Mouse (Mus musculus) hindbrain, embryonic 15.5 days (tissue): ENCODE results near the gene Pgap3. TPM values are rescaled to one million over a fixed set of nuclear protein-coding genes. Genes with fewer than 3 reads are reported as not detected.
A peak's percentile ranks its signal among the peaks of the same experiment; 100 is the strongest.

Source experiments
- ATAC-seq: fragments of 200-750 bp; cut with Nextera tagmentation; 2 replicates; pipeline ENCODE4 v1.8.0; 2017; ENCODE audit warnings: low read depth, moderate number of reproducible peaks, moderate TSS enrichment; ENCODE audit not compliant: low FRiP score
- H3K27ac ChIP-seq: fragments of 300-500 bp; sonication (generic); replicated peaks from 2 replicates; pipeline ENCODE4 v1.5.1; 2015; ENCODE audit warnings: mild to moderate bottlenecking, inconsistent platforms
- H3K27me3 ChIP-seq: fragments of 300-500 bp; sonication (generic); 2 replicates; pipeline ENCODE4 v1.6.1; 2015; ENCODE audit warnings: control low read depth, inconsistent platforms
- H3K36me3 ChIP-seq: fragments of 300-500 bp; sonication (generic); 2 replicates; pipeline ENCODE4 v1.6.1; 2015; ENCODE audit warnings: control low read depth, inconsistent platforms
- H3K4me1 ChIP-seq: fragments of 300-500 bp; sonication (generic); replicated peaks from 2 replicates; pipeline ENCODE4 v1.6.1; 2015; ENCODE audit warnings: control low read depth, inconsistent platforms
- H3K4me2 ChIP-seq: fragments of 300-500 bp; sonication (generic); 2 replicates; pipeline ENCODE4 v1.6.1; 2015; ENCODE audit warnings: moderate library complexity, mild to moderate bottlenecking, inconsistent platforms
- H3K4me3 ChIP-seq: fragments of 300-500 bp; sonication (generic); 2 replicates; pipeline ENCODE4 v1.5.1; 2015; ENCODE audit warnings: mild to moderate bottlenecking, inconsistent platforms
- H3K9ac ChIP-seq: fragments of 300-500 bp; sonication (generic); 2 replicates; pipeline ENCODE4 v1.6.1; 2015; ENCODE audit warnings: inconsistent platforms
- H3K9me3 ChIP-seq: fragments of 300-500 bp; sonication (generic); 2 replicates; pipeline ENCODE4 v1.6.1; 2016; ENCODE audit warnings: control low read depth, inconsistent platforms
- WGBS: fragments of 180-500 bp; shearing (Covaris S2); methylation state at CpG from one replicate; pipeline ENCODE4 v1.1.7; 2015; 5-methylcytosine and 5-hydroxymethylcytosine counted together
- polyA plus RNA-seq: library from polyadenylated mRNA; unstranded; fragments of >200 nt; fragmentation: Nextera tagmentation; extraction: Ambion mirVana; gene quantifications from 2 replicates; pipeline ENCODE4 v1.2.1, GENCODE M21; 2015

The Pgap3 gene
- polyA plus RNA-seq, 1 experiment from 2014 or later: 9.6 TPM

DNA sequence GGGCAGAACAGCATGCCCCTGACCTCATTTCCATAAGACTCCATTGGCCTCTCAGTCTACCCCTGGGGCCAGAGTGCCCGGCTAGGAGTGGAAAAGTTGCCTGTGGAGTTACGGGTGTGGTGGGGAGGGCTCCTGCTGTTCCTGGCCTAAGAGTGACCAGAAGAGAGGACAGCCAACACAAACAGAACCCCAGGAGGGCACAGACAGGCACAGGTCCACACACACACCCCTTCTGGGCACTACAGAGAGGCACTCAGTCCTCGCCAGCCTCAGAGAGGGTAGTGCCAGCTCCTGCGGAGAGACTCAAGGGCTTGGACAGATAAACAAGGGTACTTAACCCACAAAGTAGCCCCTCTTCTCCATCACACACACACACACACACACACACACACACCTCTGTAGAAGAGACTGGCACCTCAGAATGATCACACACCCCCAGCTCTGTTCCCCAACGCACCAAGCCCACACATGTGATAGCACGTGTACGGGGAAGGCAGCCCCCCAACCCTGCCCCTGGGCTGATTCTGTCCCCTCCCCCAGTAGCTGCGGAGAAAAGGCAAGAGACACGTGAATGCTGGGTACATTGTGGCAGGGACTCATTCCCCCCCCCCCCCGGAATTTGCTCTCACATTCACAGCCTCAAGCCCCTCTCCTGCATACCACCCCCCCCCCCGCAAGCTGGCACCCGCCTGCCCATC lies 52.8 kb downstream of the Pgap3 start:
- no peaks in the 10 kb centered on the region for H3K9me3 ChIP-seq
- ATAC-seq: peak; percentile 36; the same call in 1 of the 2 replicates
- no peak overlapping the region for H3K27ac ChIP-seq
- peaks cover 31% of the 10 kb centered on the region for H3K4me1 ChIP-seq
- H3K36me3 ChIP-seq: no peaks in the 10 kb centered on the region
- no peak overlapping the region for H3K9ac ChIP-seq
- H3K27me3 ChIP-seq: peaks cover 76% of the 10 kb centered on the region
- WGBS: 2% methylated on average over 11 of the region's 12 CpGs
- peak overlapping the region; percentile 90 for H3K4me2 ChIP-seq
- peak overlapping the region; percentile 46; the same call in 1 of the 2 replicates for H3K4me3 ChIP-seq

DNA sequence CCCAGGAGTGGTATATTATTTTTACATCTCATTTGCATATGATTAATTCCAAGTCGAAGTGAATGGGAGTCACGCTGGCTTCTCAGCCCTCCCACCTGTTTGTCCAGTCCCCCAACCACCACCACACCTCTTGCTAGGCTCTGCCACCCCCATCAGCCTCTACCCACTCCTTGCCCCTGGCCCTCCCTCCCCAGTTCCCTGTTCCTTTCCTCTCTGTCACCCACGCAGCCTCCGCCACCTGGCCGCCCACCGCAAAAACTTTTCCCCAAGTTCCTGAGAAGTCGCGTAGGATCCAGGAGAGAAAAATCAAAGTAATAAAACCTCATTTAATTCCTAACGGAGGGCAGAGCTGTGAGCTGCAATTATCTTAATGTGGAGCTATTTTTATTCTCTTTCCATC lies 54.1 kb downstream of the Pgap3 start:
- Histone ChIP-seq H3K4me3 (no peak overlapping the region), H3K4me2 (no peak overlapping the region), H3K27ac (no peak overlapping the region), H3K9ac (no peak overlapping the region), H3K27me3 (peaks cover 70% of the 10 kb centered on the region), H3K4me1 (peaks cover 43% of the 10 kb centered on the region), H3K36me3 (no peaks in the 10 kb centered on the region), H3K9me3 (no peaks in the 10 kb centered on the region)
- whole genome bisulfite sequencing: 4% methylated on average over 9 of the region's 9 CpGs
- ATAC-seq: no peak

DNA sequence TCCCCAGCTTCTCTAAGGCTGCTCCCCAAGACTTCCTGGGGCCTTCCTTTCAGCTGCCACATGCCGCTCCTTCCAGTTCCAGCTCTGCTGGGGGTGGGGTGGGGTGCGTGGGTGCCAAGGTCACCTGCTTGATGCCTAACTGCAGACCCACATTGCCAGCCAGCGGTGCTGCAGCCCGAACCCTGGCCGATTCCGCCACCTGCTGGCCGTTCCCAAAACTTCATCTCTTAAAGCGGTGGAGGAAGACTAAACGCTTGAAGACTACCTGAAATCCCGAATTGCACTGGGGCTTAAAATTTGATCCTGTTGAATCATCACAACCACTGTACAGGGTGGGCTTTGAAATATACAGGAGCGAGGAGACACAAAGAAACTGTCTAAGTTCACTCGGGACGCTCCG lies 55.0 kb downstream of the Pgap3 start:
- Histone ChIP-seq H3K4me1 (peaks cover 47% of the 10 kb centered on the region), H3K4me2 (peak overlapping the region; percentile 48), H3K27me3 (peaks cover 67% of the 10 kb centered on the region), H3K4me3 (peak overlapping the region; percentile 13; the same call in 1 of the 2 replicates), H3K9me3 (no peaks in the 10 kb centered on the region), H3K27ac (no peak overlapping the region), H3K36me3 (no peaks in the 10 kb centered on the region), H3K9ac (no peak overlapping the region)
- no peak for ATAC-seq
- WGBS: 0% methylated on average over 14 of the region's 14 CpGs

DNA sequence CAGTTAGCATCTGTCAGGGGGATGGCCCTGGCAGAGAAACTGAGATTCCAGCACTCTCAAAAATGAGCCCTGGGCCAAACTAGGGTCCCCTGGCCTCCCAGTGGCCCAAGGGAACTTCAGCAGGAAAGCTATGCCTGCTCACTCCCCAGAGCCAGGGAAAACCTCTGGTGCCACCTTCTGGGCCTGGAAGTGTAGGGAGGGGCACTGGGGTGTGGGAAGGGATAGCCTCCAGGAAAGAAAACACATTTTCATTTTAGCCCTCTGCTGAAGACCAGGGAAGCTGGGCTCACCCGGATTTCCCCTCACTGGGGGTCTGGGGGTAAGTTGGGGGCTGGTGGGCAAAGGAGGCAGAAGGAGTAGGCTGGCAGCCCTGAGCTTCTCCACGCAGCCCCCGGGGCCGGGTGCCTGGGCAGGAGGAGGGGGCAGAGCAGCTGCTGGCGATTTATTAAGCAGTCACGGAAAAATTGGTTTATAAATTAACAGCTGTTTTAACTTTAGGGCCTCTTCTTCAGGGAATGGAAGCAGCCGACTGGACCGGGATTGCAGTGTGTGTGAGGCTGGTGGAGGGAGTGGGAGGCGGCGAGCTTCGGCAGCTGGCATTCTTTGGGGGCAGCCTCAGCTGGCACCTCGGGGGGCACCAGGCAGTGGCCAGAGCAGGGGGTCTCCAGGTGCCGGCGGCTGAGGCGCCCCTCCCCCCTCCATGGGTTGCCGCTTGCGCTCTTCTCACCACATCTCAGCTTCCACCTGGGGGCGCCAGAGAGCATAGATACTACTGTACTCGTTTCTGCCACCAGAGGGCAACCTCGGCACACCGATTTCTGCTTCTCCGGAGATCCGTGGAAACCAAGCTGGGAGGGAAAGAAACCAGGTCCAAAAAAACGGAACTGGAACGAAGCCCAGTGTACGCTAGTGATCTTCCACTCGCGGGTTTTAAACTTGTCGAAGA lies 58.0 kb downstream of the Pgap3 start:
- Histone ChIP-seq H3K9me3 (no peaks in the 10 kb centered on the region), H3K4me3 (peak overlapping the region; percentile 30), H3K9ac (no peak overlapping the region), H3K4me2 (peak overlapping the region; percentile 56), H3K36me3 (no peaks in the 10 kb centered on the region), H3K27me3 (peaks cover 56% of the 10 kb centered on the region), H3K27ac (0 out of 2 replicates have a peak overlapping the region, but pooled peaks have one; percentile 1), H3K4me1 (peaks cover 49% of the 10 kb centered on the region)
- 1% methylated on average over 29 of the region's 29 CpGs for WGBS
- ATAC-seq: peak; percentile 27; the same call in 1 of the 2 replicates

DNA sequence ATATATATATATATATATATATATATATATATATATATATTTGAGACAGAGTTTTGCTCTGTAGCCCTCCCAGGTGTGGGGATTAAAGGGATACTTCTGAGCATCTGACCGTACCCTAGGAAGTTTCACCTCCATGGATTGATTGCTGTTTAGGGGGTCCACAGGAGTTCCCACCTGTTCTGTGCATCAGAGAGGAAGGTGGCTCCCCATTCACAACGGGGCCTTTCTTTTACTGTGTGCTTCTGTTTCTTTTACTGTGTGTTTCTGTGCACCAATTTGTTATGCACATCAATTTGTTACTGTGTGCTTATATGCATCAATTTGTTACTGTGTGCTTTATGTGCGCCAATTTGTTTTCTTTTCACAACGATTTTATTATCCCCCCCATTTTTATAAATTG lies 59.1 kb downstream of the Pgap3 start:
- 54% methylated on average over 4 of the region's 4 CpGs for WGBS
- no peak for ATAC-seq
- Histone ChIP-seq H3K4me3 (no peak overlapping the region), H3K27ac (no peak overlapping the region), H3K36me3 (no peaks in the 10 kb centered on the region), H3K27me3 (peaks cover 56% of the 10 kb centered on the region), H3K9me3 (no peaks in the 10 kb centered on the region), H3K9ac (no peak overlapping the region), H3K4me2 (no peak overlapping the region), H3K4me1 (peaks cover 48% of the 10 kb centered on the region)

DNA sequence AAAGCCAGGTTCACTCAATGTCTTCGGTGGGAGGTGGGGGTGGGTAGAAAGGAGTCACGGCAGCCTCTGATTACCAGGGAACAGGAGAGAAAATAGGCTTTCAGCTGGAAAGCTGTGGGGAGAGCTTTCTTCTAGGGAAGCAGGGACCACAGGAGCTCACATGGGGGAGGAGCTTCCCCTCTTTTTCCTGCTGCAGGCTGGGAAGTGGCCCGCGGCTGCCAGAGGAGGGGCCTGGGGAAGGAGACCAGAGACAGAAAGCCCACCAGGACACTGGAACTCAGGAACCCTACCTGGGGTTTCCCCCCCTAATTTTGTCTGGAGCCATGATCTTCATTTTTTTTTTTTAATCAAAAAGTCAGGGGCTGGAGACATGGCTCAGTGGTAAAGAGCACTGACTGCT lies 59.7 kb downstream of the Pgap3 start:
- H3K27me3 ChIP-seq: peaks cover 58% of the 10 kb centered on the region

DNA sequence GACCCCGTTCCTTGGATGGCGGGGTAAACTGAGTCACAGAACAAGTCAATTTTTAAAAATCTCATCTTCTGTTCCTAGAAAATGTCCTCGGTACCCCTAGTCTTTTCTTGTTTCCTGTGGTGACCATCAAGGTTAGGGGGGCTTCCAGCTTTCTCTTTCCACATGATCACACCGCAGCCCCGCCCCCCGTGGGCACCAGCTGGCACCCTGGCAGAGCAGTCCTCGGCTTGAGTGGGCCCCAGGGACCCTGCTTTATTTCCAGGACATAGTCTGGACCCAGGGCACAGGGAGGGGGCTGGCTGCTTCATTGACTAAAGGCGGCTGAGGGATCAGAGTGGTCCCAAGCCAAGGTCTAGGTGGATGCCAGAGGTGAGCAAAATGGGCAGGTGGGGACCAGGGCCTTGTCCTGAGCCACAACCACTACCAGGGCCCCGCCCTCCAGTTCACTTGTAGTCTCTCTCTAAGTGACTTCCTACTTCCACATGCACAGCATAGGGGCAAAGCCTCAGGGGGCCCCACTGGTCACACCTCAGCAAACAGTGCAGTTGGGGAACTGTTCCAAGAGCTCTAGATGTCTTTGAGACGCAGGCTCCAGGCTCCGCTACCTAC lies 60.5 kb downstream of the Pgap3 start:
- H3K4me1 ChIP-seq: peaks cover 49% of the 10 kb centered on the region
- no peaks in the 10 kb centered on the region for H3K36me3 ChIP-seq
- H3K9ac ChIP-seq: no peak overlapping the region
- no peaks in the 10 kb centered on the region for H3K9me3 ChIP-seq
- H3K27ac ChIP-seq: peak overlapping the region; percentile 93
- 5% methylated on average over 11 of the region's 11 CpGs for WGBS
- peak overlapping the region; percentile 56 for H3K4me3 ChIP-seq
- ATAC-seq: no peak
- peaks cover 60% of the 10 kb centered on the region for H3K27me3 ChIP-seq
- H3K4me2 ChIP-seq: peak overlapping the region; percentile 98

More for the DNA sequence above, 59.7 kb downstream of the Pgap3 start:
- no peaks in the 10 kb centered on the region for H3K36me3 ChIP-seq
- H3K4me2 ChIP-seq: no peak overlapping the region
- peaks cover 48% of the 10 kb centered on the region for H3K4me1 ChIP-seq
- 0 out of 2 replicates have a peak overlapping the region, but pooled peaks have one; percentile 93 for H3K27ac ChIP-seq
- H3K9ac ChIP-seq: no peak overlapping the region
- H3K9me3 ChIP-seq: no peaks in the 10 kb centered on the region
- H3K4me3 ChIP-seq: no peak overlapping the region
- 13% methylated on average over 3 of the region's 4 CpGs for WGBS
- no peak for ATAC-seq

DNA sequence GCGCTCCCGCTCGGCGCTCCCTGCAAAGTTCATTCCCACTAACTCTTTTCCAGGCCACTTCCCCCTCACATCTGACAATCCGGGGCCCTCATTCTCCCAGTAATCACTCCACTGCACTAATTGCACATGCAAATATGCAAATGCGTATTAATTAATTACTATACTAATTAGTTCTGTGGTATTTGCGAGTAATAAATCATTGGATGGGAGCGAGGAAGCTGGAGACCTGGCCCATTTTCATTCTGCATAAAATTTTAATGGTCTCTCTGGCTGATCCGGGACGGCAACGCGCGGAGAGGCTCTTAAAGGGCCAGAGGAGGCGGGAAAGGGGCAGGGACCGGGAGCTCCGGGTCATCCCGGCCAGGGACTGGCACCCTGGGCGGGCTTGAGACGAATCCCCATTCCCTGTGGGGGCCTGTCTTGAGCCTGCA lies 61.2 kb downstream of the Pgap3 start:
- Histone ChIP-seq H3K36me3 (no peaks in the 10 kb centered on the region), H3K4me3 (peak overlapping the region; percentile 56), H3K4me2 (peak overlapping the region; percentile 98), H3K9ac (peak overlapping the region; percentile 58), H3K27me3 (peaks cover 65% of the 10 kb centered on the region), H3K27ac (peak overlapping the region; percentile 93), H3K4me1 (peaks cover 55% of the 10 kb centered on the region), H3K9me3 (no peaks in the 10 kb centered on the region)
- peak; percentile 29; the same call in 1 of the 2 replicates for ATAC-seq
- 2% methylated on average over 18 of the region's 19 CpGs for WGBS

Other genes with a start within 250 kb of the Pgap3 start
- gene Med1, start 207.2 kb downstream of the Pgap3 start, polyA plus RNA-seq: 55.3 and 56.0 TPM in 2 replicates
- 8.4 and 8.9 TPM in 2 replicates for gene Cdk12, start 197.4 kb downstream of the Pgap3 start, polyA plus RNA-seq
- gene Neurod2, start 70.8 kb downstream of the Pgap3 start, polyA plus RNA-seq: 20.9 and 28.6 TPM in 2 replicates
- 6.1 and 6.9 TPM in 2 replicates for gene Ppp1r1b, start 52.1 kb downstream of the Pgap3 start, polyA plus RNA-seq
- gene Stard3, start 42.1 kb downstream of the Pgap3 start, polyA plus RNA-seq: 36.5 and 40.3 TPM in 2 replicates
- gene Tcap, start 16.7 kb downstream of the Pgap3 start, polyA plus RNA-seq: 0.39 TPM in 1 of 2 replicates, not detected in the other
- 3.7 and 4.0 TPM in 2 replicates for gene Pnmt, start 14.0 kb downstream of the Pgap3 start, polyA plus RNA-seq
- 8.9 and 9.0 TPM in 2 replicates for gene Erbb2, start 12.0 kb upstream of the Pgap3 start, polyA plus RNA-seq
- 246 and 250 TPM in 2 replicates for gene Mien1, start 38.5 kb upstream of the Pgap3 start, polyA plus RNA-seq
- 1.1 and 1.3 TPM in 2 replicates for gene Grb7, start 45.9 kb upstream of the Pgap3 start, polyA plus RNA-seq
- 0.29 TPM in 1 of 2 replicates, not detected in the other for gene Ikzf3, start 145.5 kb upstream of the Pgap3 start, polyA plus RNA-seq
- 0.13 and 0.25 TPM in 2 replicates for gene Zpbp2, start 150.6 kb upstream of the Pgap3 start, polyA plus RNA-seq
- gene Ormdl3, start 186.9 kb upstream of the Pgap3 start, polyA plus RNA-seq: 103 and 108 TPM in 2 replicates
- gene Lrrc3c, start 197.8 kb upstream of the Pgap3 start, polyA plus RNA-seq: not detected in 2 replicates
- 0.48 and 0.54 TPM in 2 replicates for gene Gm12355, start 225.2 kb upstream of the Pgap3 start, polyA plus RNA-seq
- gene Gsdma3, start 225.9 kb upstream of the Pgap3 start, polyA plus RNA-seq: not detected in 2 replicates
- gene Gsdma2, start 246.3 kb upstream of the Pgap3 start, polyA plus RNA-seq: not detected in 2 replicates